Mouse (Mus musculus) embryonic fibroblast, embryonic 13.5 days (primary cell): ENCODE data around the gene Hivep3.

Source experiments
- CTCF ChIP-seq: IDR thresholded peaks from 2 replicates; pipeline ENCODE4 v1.5.1; 2011; ENCODE audit warnings: mild to moderate bottlenecking, control low read depth, low read length, moderate library complexity, borderline replicate concordance; ENCODE audit not compliant: insufficient read depth
- POLR2A ChIP-seq: IDR thresholded peaks from 2 replicates; pipeline ENCODE4 v1.6.1; 2011; ENCODE audit warnings: low read depth, mild to moderate bottlenecking, control low read depth, low read length, moderate library complexity

- TF ChIP-seq POLR2A: no peak
- TF ChIP-seq CTCF: no peak
Observed at GRCm38 (mm10) chr4:120141810-120142209, 408.2 kb downstream of the Hivep3 start.
